Mouse (Mus musculus) lung, adult 18-20 months (tissue): ENCODE results near the gene D7Ertd443e.
A peak's percentile ranks its signal among the peaks of the same experiment; 100 is the strongest.

Experiments used
- DNase-seq, 2 experiments: peaks; one replicate each; pipeline ENCODE4 v3.0.0; 2022; ENCODE audit warnings: mixed read lengths in 2 of 2

The D7Ertd443e gene

GRCm38 (mm10) chr7:134226231-134226630 is 159.2 kb downstream of the D7Ertd443e start:
- DNase-seq = no peak

DNA sequence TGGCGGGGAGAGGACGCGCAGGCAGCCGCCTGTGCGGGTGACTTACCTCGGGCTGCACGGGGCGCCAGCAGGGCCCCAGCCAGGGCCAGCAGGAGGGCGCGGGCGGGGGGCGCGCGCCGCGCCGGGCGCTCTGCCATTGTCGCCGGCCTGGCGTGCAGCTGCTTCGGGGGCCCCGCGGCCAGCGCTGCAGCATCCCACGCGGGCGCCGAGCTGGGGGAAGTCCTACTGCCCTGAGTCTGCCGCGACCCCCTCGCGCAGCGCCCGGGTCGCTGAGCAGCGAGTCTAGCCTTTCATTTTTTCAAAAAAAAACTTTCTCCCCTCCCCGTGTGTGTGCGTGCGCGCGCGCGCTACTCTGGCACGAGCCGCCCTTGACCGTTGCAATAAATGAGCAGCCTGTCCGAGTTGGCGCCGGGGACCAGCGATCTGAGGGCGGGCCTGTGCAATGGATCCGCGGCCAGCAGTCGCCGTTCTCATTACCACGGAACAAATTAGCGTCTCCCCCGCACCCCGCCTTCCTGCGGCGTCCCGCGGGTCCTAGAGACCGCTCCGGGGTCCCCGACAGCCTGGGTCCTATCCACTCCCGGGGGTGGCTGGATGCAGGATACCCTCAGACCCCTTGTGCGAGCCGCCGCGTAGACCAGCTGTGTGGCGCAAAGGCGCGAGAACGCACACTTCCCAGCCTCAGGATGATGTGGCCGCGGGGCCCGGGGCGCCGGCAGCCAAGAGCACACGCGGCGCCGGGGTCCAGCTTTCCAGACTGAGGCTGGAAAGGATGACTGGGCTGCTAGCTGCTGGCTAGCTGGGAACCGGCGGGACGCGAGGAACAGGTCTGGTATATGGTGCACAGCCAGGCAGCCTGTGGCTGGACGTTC is 160.5 kb downstream of the D7Ertd443e start:
- DNase-seq = peak; percentile 28 to 35

GRCm38 (mm10) chr7:134224421-134224740 is 161.1 kb downstream of the D7Ertd443e start:
- no peak for DNase-seq

- DNase-seq = peak; percentile 50 to 59
Observed at GRCm38 (mm10) chr7:134223444-134224161, 161.9 kb downstream of the D7Ertd443e start.
